Mouse (Mus musculus): Measurements from ENCODE around the gene Nexn.

Nexn gene

DNA sequence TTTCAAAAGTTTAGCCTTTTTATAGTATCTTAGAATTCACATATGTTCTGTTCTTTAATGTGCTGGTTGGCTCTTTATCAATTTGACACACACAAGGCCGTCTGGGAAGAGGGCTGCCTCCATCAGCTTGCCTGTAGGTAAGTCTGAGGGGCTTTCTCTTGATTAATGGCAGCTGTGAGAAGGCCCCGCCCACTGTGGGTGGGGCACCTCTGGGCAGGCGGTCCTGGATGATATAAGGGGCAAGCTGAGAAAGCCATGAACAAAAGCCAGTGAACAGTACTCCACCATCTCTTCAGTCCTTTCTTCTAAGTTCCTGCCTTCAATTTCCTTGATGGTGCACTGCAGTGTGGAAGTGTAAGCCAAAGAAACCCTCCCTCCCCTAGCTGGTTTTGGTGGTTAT, 16.0 kb upstream of the Nexn start:
- in situ Hi-C loops (cut with MboI; ENCODE audit: low sequenced_read_pairs) = no loop called here

DNA sequence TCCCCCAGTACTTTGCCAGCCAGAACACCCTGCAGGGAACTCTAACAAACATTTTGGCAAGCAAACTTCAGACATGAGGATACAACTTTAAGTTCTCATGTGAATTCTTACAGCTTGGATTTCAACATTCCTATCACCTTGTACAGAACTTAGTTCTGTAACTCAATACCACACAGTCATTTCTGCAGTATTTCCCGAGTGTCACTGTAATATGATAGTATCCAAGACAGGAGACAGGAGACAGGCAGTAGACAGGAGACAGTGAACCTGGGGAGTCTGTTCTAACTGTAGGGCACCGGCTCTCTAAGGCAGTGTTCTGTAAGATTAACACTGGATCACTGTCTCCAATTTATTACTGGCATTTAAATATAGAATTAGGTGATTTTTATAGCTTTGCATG, 12.3 kb upstream of the Nexn start:
- in situ Hi-C loops (cut with MboI; ENCODE audit: low sequenced_read_pairs) = no loop called here

DNA sequence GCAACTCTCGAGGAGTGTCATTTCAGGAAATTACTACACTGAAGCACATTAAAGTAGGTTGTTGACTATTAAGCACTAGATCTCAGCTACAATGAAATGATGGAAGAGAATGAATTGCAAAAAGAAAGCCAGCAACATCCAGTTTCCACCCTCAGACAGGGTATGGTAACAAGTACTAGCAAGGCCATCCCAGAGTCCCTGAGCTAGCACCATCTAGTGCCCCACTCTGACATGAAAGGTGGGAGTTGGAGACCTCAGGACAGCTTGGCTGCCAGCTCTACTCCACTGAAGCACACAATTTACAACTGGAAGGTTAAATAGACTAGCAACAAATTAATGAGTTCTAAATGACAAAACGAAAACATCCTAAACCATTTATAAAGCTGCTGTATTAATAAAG, 11.8 kb upstream of the Nexn start:
- in situ Hi-C loops (cut with MboI; ENCODE audit: low sequenced_read_pairs) = no loop called here

DNA sequence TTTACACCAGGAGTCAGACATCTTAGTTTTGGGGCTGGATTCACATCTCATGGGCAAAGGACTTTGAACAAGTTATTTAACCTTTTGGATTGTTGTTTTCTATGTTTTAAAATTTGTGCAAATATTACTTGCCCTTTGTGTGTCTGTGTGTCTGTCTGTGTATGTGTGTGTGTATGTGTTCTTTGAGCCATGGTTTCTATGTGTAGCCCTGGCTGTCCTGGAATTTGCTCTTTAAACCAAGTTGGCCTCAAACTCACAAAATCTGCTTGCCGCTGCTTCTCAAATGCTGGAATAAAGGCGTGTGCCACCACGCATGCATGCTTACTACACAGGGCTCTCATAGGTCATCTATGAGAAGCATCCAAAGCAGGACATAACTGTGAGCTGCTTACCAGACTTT, 10.8 kb upstream of the Nexn start:
- in situ Hi-C loops (cut with MboI; ENCODE audit: low sequenced_read_pairs) = no loop called here

DNA sequence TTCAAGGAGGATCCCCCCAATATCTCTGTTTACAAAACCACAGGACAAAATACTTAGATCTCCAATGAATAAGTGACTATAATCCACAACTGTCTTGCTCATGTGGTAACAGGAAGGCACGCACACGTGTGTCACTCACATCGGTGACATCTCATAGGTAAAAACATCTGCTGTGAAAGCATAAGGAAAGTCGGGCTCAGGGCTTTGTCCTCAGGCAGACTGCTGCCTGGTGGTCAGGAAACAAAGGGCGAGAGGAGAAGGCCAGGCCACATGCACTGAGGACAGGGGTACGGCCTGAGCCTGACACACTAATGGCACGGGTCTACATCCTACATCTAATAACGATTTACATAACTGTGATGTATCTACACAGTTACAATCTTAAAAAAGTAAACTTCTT, 8.9 kb upstream of the Nexn start:
- in situ Hi-C loops (cut with MboI; ENCODE audit: low sequenced_read_pairs) = no loop called here

DNA sequence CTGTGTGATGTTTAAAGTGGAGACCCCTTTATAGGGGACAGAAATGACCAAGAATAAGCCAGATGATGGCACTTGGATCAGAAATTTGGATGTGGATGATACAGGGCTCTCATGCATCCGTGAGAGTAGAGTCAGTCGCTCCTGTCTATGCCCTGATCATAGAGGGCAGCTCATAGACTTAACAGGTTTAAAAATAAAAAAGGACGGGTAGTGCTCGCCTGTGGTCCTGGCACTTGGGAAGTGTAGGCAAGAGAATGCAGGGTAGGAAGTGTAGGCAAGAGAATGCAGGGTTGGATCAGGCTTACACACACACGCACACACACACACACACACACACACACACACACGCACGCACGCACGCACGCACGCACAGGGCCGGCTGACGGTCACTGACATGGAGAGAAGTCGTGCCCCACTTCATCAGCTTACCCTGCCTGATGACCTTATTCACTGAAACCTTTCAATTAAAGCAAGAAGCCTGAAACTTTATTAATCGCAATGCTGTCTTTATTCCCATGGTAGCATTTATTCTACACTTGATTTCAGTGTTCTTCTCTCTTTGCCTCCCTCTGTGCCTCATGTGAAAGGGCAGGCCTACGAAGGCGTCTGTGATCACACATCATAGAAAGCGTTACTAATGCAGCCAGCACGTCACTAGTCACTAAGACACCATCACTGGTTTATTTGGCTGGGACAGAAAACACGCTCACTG, 7.0 kb upstream of the Nexn start:
- in situ Hi-C loops (cut with MboI; ENCODE audit: low sequenced_read_pairs) = loop anchor here (25.0 kb wide), 1 partner anchor 464 kb away; no protein-coding TSS in a partner anchor

DNA sequence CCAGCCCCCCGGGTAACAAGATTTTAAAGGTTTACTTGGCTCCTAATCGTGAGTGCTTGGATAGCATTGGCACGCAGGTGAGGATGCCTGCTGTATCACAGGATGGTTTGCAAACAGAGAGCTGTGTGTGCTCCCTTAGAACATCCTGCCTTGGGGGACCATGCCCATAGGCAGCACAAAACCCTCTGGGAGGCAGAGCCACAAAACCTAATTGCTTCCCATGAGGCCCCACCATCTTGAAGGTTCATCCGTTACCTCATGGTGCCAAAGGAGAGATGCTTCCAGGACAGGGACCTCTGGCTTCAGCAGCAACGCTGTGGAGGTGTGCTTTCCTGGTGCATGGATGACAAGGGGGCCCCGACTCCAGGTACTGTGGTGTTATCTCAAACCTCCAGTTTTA, 5.7 kb upstream of the Nexn start:
- in situ Hi-C loops (cut with MboI; ENCODE audit: low sequenced_read_pairs) = loop anchor here (25.0 kb wide), 1 partner anchor 465 kb away; no protein-coding TSS in a partner anchor

DNA sequence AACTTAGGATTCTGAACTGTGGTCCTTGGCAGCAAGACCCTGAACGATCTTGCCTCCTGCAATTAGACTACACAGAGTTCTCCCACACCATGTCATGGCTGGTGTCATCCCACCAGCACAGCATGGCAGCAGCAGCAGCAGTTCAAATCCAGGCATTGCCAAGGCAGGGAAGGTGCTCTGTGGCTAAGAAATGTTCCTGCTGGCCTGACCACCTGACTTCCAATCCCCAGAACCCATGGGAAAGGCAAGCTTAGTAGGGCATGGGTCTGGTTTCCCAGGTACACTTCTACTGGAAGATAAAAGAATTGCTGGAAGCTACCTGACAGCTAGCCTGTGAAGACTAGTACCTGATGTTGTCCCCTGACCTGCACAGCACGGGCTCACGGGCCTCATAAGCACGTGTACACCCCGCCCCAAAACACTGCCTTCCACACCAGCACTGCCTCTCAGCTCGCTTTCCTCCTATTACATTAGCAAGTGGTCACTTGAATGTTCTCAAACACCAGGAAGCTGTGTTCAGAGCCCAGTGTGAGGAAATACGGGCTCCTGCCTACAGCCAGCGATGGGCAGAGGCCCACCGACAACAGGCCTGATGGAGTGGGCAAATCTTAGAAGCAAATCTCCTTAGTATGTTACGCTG, 5.0 kb upstream of the Nexn start:
- in situ Hi-C loops (cut with MboI; ENCODE audit: low sequenced_read_pairs) = loop anchor here (25.0 kb wide), 1 partner anchor 466 kb away; no protein-coding TSS in a partner anchor

DNA sequence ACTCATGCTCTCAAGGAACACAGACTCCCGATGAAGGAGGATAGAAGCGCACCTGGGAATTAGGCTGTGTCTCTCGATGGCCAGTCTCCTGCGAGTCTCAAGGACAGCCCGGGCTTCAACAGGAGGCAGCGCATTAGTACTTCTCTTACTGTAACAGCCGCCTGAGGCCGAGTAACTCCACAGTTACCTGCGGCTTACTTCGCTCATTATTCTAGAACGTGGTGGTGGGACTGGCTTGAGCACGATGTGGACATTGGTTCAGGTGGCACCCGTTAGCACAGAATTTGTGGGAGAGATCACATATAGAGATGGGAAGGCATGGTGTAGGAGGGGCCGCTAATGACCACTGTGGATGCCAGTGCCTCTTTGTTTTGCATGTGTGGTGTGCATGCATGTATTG, 1.9 kb upstream of the Nexn start:
- in situ Hi-C loops (cut with MboI; ENCODE audit: low sequenced_read_pairs) = loop anchor here (25.0 kb wide), 1 partner anchor 469 kb away; no protein-coding TSS in a partner anchor

DNA sequence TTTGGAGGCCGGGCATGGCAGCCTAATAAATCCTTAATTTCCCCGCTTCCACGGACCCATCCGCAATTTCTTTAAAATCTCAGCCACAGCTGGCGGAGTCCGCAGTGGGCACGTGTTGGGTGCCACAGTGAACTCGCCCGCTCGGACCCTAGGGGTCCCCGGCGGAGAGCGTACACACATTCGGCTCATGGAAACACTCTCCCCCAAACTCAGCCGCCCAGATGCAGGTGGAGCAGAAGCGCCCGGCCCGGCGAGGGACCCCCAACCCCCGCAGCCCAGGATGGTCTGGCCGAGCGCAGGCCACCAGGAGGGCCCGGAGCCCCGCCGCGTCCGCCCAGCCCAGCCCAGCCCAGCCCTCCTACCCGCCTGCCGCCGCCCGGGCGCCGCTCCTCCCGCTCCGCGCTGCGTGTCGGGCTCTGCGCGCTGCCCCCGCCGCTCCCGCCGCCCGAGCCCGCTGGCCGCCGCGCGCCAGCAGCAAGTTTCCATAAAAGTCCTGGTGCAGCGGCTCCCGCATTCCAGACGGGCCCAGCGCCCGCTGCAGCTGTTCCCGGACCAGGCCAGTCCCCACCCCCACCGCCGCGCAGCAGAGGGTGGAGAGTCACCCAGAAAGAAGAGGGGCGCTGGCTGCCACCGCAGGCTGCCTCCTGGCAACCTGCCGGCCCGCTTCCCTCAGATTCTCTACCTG, 657 bp downstream of the Nexn start:
- in situ Hi-C loops (cut with MboI; ENCODE audit: low sequenced_read_pairs) = loop anchor here (25.0 kb wide), 1 partner anchor 472 kb away; no protein-coding TSS in a partner anchor

DNA sequence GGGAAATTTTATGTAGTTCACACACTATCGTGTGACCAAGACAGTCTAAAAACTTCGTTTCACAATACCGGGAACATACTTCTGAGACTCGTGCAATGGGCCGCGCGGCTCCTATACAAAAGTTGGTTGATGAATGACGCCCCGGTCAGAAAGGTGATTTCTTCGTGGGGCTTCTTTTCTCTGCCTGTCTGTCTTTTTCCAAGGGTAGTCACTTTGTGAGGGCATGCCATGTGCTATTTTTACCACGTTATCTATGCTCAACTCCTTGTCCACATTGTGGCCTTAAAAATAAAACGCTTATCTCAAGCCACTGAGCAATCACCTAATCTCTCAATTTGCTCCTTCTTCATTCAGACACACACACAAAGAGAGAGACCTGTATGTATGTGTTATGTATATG, 1.3 kb downstream of the Nexn start:
- in situ Hi-C loops (cut with MboI; ENCODE audit: low sequenced_read_pairs) = loop anchor here (25.0 kb wide), 1 partner anchor 472 kb away; no protein-coding TSS in a partner anchor

DNA sequence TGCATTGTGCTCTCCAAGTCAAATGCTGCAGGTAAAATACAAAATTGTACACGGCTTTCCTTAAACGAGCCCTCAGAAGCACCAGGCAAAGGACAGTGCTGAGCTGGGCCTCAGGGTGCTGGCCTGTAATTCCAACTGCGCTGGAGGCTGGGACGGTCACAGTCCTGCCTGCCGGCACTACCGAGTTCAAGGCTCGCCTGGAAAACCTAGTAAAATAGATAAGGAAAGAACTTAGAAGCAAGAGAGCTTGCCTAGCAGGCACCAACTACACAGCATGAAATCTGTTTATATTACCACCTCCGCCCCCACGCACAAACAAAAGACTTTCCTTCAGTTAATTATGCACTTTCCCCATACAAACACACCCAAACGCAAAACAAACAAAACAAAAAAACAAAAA, 1.8 kb downstream of the Nexn start:
- in situ Hi-C loops (cut with MboI; ENCODE audit: low sequenced_read_pairs) = loop anchor here (25.0 kb wide), 1 partner anchor 473 kb away; no protein-coding TSS in a partner anchor

DNA sequence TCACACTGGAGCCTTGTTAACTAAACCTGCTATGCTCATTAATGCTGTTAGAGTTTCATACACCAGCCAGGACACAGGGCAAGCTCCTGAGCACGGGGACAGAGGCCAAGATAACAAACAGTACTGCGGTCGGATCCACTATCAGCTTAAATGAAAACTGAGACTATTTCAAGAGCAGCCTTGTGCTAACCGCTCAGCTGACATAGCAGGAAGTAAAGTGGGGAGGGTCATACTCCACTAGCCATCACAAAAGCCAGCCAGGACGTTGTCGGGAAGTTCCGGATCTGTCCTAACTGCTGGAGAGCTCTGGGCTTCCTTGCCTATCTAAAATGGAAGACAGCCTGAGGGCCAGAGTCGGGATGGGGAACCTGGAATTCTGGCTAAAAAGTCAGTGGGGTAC, 4.2 kb downstream of the Nexn start:
- in situ Hi-C loops (cut with MboI; ENCODE audit: low sequenced_read_pairs) = loop anchor here (25.0 kb wide), 1 partner anchor 475 kb away; no protein-coding TSS in a partner anchor

DNA sequence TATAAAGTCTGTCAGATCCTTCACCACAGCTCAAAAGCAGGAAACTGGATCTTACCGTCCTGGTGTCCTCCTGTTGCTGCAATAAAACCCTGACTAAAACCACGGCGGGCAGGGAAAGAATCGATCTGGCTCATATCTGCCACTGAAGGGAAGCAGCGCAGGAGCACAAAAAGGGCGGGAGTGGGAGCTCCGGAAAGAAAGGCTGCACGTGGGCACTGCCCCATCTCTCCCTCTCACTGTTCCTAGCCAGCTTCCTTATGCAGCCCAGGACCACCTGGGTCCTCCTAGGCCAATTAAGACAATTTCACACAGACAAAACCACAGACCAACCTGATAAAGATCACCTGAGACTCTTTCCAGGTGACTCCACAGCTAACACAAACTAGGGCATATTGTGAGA, 4.7 kb downstream of the Nexn start:
- in situ Hi-C loops (cut with MboI; ENCODE audit: low sequenced_read_pairs) = loop anchor here (25.0 kb wide), 1 partner anchor 476 kb away; no protein-coding TSS in a partner anchor

DNA sequence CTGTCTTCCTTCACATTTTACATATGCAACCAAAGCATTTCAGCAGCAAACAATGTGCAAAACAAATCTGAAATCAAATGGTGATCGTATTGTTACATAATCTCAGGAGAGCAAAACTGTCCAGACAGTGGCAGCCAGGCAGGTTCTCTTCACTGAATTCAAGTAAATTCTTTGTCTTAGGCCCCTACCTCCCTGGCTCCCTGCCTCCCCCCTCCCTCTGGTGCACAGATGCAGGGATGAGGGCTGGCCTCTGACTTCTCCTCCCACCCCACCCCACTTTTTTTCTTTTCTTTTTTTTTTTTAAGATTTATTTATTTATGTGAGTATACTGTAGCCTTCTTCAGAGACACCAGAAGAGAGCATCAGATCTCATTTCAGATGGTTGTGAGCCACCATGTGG, 5.8 kb downstream of the Nexn start:
- in situ Hi-C loops (cut with MboI; ENCODE audit: low sequenced_read_pairs) = loop anchor here (25.0 kb wide), 1 partner anchor 477 kb away; no protein-coding TSS in a partner anchor

DNA sequence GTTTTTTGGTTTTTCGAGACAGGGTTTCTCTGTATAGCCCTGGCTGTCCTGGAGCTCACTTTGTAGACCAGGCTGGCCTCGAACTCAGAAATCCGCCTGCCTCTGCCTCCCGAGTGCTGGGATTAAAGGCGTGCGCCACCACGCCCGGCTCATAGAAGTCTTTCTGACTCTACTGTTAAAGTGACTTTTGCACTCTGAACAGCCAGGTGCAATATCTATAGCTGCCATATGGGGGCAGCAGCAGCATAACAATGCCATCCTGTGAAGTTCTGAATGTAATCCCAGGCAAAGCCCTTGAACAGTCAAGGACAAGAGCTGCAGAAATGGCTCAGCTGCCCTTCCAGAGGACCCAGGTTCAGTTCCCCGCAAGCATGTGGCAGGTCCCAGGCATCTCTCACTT, 6.7 kb downstream of the Nexn start:
- in situ Hi-C loops (cut with MboI; ENCODE audit: low sequenced_read_pairs) = loop anchor here (25.0 kb wide), 1 partner anchor 478 kb away; no protein-coding TSS in a partner anchor

DNA sequence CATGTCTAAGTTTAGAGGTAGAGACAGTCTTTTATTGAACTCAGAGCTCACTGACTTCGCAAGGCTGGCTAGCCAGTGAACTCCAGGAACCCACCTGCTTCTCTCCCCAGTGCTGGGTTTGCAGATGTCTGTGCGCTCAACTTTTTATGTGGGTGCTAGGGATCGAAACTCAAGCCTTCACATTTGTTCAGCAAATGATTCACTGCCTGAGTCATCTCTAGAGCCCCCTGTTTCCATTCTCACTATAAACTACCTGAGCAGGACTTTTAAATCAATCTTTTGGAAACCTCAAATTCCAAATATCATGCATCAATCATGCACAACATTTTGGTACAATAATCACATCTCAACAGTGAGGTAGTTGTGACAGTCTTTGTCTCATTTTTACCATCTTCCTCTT, 8.6 kb downstream of the Nexn start:
- in situ Hi-C loops (cut with MboI; ENCODE audit: low sequenced_read_pairs) = loop anchor here (25.0 kb wide), 1 partner anchor 480 kb away; no protein-coding TSS in a partner anchor

DNA sequence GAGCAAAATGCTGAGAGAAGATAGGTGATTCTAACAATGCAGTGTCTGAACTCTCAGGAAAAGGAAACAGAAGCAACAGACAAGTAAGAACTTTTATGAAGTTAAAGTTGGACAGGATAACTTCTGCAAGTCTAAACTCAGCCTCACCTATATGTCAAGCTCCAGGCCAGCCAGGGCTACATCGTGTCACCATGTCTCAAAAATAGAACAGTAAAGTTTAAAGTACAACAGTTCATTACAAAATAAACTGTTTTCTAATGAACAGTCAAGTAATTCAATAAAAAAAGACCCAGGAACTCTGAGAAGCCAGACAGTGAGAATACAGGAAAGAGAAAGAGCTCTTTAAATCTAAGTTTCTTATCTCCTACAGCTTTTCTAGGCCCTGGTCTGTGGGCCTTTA, 15.7 kb downstream of the Nexn start:
- in situ Hi-C loops (cut with MboI; ENCODE audit: low sequenced_read_pairs) = loop anchor here (25.0 kb wide), 1 partner anchor 487 kb away; no protein-coding TSS in a partner anchor

DNA sequence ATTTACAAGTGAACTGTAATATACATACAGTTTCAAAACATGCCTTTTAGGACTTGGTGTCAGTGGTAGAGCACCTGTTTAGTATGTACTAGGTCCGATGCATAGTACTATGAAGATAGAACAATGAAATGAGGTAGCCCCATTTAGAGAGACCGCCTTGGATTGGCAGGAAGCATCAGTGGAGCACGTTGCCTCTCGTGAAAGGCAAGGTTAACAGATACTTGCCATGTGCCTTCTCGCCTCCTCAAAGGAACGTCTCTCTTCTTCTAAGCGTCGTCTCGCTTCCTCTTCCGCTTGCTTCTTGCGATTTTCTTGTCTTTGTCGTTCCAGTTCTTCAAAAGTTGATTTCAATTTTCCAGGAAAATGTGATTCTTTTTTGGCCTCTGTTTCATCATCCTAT, 18.4 kb downstream of the Nexn start:
- in situ Hi-C loops (cut with MboI; ENCODE audit: low sequenced_read_pairs) = no loop called here

DNA sequence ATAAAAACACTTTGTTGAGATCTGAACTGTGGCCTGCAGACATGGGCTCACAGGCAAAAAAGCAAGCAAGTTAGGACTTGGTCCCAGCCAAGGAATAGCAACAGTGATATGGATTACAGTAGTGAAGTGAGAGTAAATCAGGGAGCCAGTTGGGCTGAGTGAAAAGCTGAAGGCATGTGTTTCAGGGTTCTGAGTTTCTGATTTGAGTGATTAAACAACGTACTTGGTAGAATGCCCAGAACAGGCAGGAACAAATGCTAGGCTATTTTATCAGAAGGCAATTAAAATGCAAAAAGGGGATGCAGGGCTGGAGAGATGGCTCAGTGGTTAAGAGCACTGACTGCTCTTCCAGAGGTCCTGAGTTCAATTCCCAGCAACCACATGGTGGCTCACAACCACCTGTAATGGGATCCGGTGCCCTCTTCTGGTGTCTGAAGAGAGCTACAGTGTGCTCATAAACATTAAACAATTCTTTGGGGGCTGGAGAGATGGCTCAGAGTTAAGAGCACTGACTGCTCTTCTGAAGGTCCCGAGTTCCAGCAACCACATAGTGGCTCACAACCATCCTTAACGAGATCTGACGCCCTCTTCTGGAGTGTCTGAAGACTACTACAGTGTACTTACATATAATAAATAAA, 20.8 kb downstream of the Nexn start:
- in situ Hi-C loops (cut with MboI; ENCODE audit: low sequenced_read_pairs) = no loop called here

DNA sequence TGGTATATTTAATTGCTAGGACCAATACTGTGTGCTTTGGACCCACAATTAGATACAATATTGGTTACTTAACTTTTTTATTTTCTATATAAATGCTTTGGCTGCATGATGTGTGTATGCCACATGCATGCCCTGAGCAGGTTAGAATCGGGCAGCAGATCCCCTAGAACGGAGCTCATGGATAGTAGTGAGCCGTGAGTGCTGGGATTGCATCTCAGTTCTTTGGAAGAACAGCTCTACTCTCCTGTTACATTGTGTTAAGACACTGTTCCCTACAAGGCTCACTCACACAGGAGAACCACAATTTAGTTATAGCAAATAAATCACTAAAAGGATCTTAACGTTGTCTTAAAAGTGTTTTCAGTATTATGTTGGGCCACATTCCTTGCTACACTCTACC, 22.8 kb downstream of the Nexn start:
- in situ Hi-C loops (cut with MboI; ENCODE audit: low sequenced_read_pairs) = no loop called here

All from CH12F3 (cell line).